Mouse (Mus musculus): ENCODE results near the gene Tppp2.

DNA sequence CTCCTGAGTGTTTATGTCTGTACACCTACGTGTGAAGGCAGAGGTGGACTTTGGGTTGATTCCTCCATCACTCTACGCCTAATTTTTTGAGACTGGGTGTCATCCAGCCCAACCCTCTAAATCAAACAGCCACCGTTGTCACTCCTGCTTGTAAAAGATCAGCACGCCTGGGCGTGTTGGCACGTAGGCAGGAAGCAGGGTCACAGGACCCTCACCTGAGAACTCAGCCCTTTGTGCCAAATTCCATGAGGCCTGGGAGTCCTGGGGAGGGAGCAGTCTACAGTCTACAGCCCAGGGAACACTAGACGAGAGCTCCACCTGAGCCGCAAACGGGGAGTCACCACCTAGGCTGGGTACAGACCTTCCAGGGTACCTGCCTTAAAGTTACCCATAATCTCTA, 14.4 kb upstream of the Tppp2 start:
- TF ChIP-seq POLR2A (IDR thresholded peaks at IDR 0.05; ENCODE audit: insufficient read depth, low read length) (no peak), CTCF (IDR thresholded peaks at IDR 0.05; ENCODE audit: low read depth, low read length) (no peak), EP300 (IDR thresholded peaks at IDR 0.05; ENCODE audit: insufficient read depth, low read depth, low read length) (0 out of 2 replicates have a peak, but pooled peaks have one; percentile 20)

Data from ES-Bruce4 (cell line).